Mouse (Mus musculus): ENCODE results near the gene Uba2. TPM values are rescaled to one million over a fixed set of nuclear protein-coding genes. Genes with fewer than 3 reads are reported as not detected.
"Not testable (repeated sequence)": the region's sequence is repeated elsewhere in the genome, so short reads cannot be mapped to it uniquely, and the experiment has no call there.

Gene Uba2
- polyA plus RNA-seq, 1 experiment from 2014 or later = 144 TPM

DNA sequence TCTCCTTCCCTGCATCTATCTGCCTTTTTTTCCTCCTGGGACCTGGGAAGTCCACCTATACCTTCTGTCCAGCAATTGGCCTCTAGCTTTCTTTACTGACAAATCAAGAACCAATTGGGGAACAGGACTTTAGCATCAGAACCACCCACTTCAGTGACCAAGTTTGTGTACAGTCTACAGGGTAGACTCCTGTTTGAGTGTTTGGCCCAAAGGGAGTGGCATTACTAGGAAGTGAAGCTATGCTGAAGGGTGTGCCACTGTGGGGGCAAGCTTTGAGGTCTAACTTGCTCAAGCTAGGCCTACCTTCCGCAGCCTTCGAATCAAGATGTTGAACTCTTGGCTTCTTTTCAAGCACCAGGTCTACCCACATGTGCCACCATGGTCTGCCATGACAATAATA, 31.4 kb upstream of the Uba2 start:
- Histone ChIP-seq H3K36me3 (ENCODE audit: control insufficient read depth, insufficient read depth, low read length) (peaks cover 35% of the 10 kb centered on the region), H3K4me1 (ENCODE audit: control insufficient read depth, insufficient read depth, low read length) (peaks cover under 1% of the 10 kb centered on the region; the same call in 1 of the 2 replicates), H3K27me3 (replicated peaks; ENCODE audit: control insufficient read depth, insufficient read depth, low read length) (no peaks in the 10 kb centered on the region), H3K4me2 (ENCODE audit: low read depth, low read length) (no peak overlapping the region), H3K4me3 (ENCODE audit: low read length) (no peak overlapping the region), H3K9me3 (ENCODE audit: control insufficient read depth, low read length) (peaks cover 3% of the 10 kb centered on the region; the same call in 1 of the 2 replicates), H3K9ac (ENCODE audit: low read depth, low read length) (no peak overlapping the region), H3K27ac (ENCODE audit: low read length) (no peak overlapping the region)
- ATAC-seq = no peak
- 98% methylated on average over 2 of the region's 2 CpGs for whole genome bisulfite sequencing

DNA sequence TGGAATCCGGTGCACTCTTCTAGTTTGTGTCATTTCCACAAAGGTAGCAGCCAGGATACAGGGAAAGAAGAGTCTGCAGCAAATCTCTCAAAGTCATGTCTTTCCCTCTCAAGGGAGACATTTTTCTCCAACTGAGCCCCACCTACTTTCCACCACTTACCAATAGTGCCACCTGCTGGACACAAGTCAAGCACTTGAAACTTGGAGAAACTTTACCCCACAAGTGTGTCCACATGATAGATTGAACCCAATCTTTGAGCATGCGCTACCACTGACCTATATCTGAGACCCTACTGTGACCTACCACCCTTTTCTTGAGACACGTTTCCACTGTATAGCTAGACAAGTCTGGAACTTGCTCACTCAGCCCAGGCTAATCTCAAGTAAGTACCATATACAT, 28.9 kb upstream of the Uba2 start:
- 47% methylated on average over 3 of the region's 3 CpGs for WGBS

DNA sequence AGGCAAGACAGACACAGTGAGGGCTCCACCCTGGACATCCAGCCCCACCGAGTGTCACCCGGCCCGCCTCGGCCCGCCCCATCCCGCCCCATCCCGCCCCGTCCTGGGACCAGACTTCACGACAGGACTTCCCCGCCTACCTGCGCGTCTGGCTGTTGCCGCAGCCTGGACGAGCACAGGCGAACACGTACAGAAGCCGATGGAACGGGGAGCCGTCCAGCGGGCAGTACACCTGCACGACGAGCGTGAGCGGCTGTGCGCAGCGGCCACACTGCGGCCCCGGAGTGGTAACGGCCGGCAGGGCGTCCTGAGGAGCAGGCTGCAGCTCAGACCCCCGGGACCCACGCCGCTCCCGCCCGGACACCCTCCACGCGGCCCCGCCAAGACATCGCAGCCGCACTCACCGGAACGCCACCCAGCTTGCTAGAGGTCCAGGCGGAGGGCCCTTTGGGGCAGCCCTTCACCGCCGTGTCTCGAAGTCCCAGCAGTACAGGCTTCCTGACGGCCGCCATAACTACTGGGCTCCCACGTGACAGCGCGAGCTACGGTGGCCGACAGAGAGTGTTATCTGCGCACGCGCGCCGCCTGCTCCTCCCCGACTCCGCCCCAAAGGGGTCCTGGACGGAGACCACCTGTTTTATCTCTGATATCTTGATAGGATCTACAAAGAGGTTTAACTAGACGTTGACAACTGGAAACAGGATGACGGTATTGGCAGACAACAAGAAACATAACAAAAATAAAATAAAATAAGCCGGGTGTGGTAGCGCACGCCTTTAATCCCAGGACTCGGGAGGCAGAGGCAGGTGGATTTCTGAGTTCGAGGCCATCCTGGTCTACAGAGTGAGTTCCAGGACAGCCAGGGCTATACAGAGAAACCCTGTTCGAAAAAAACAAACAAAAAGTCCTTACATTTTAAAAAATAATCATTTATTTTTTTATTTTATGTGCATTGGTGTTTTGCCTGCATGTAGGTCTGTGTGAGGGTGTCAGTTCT, 27.0 kb upstream of the Uba2 start, which contains the start of gene Pdcd2l:
Pdcd2l (minus strand) TSS at position 530 of the 997 bp plus-strand sequence.
- no peaks in the 10 kb centered on the region for H3K27me3 ChIP-seq (replicated peaks; ENCODE audit: control insufficient read depth, insufficient read depth, low read length)
- ATAC-seq = peak; percentile 95
- 3% methylated on average over 69 of the region's 70 CpGs for WGBS

More for the DNA sequence above, 28.9 kb upstream of the Uba2 start:
- Histone ChIP-seq H3K36me3 (ENCODE audit: control insufficient read depth, insufficient read depth, low read length) (peaks cover 19% of the 10 kb centered on the region), H3K4me3 (ENCODE audit: low read length) (no peak overlapping the region), H3K4me1 (ENCODE audit: control insufficient read depth, insufficient read depth, low read length) (peaks cover 9% of the 10 kb centered on the region; the same call in 1 of the 2 replicates), H3K9ac (ENCODE audit: low read depth, low read length) (no peak overlapping the region), H3K4me2 (ENCODE audit: low read depth, low read length) (no peak overlapping the region), H3K27me3 (replicated peaks; ENCODE audit: control insufficient read depth, insufficient read depth, low read length) (no peaks in the 10 kb centered on the region), H3K9me3 (ENCODE audit: control insufficient read depth, low read length) (peaks cover 3% of the 10 kb centered on the region; the same call in 1 of the 2 replicates), H3K27ac (ENCODE audit: low read length) (no peak overlapping the region)
- no peak for ATAC-seq

GRCm38 (mm10) chr7:34195632-34196031, 26.2 kb upstream of the Uba2 start:
- H3K9me3 ChIP-seq (ENCODE audit: control insufficient read depth, low read length) = peaks cover 3% of the 10 kb centered on the region; the same call in 1 of the 2 replicates
- H3K36me3 ChIP-seq (ENCODE audit: control insufficient read depth, insufficient read depth, low read length) = 0 out of 2 replicates have a peak, but pooled peaks cover 7% of the 10 kb centered on the region
- peaks cover 9% of the 10 kb centered on the region; the same call in 1 of the 2 replicates for H3K4me1 ChIP-seq (ENCODE audit: control insufficient read depth, insufficient read depth, low read length)
- ATAC-seq = peak; percentile 55
- no peak overlapping the region for H3K27ac ChIP-seq (ENCODE audit: low read length)
- peak overlapping the region; percentile 99 for H3K4me3 ChIP-seq (ENCODE audit: low read length)
- H3K27me3 ChIP-seq (replicated peaks; ENCODE audit: control insufficient read depth, insufficient read depth, low read length) = no peaks in the 10 kb centered on the region
- H3K4me2 ChIP-seq (ENCODE audit: low read depth, low read length) = peak overlapping the region; percentile 76
- 46% methylated on average over 3 of the region's 3 CpGs for WGBS
- peak overlapping the region; percentile 98 for H3K9ac ChIP-seq (ENCODE audit: low read depth, low read length)

More for the DNA sequence above, 27.0 kb upstream of the Uba2 start, which contains the start of gene Pdcd2l:
- Histone ChIP-seq H3K9ac (ENCODE audit: low read depth, low read length) (peak within 1 kb of the TSS; percentile 98), H3K36me3 (ENCODE audit: control insufficient read depth, insufficient read depth, low read length) (peaks cover 10% of the 10 kb centered on the region; the same call in 1 of the 2 replicates), H3K4me3 (ENCODE audit: low read length) (peak within 1 kb of the TSS; percentile 99), H3K4me2 (ENCODE audit: low read depth, low read length) (peak within 1 kb of the TSS; percentile 76), H3K27ac (ENCODE audit: low read length) (peak within 1 kb of the TSS; percentile 85), H3K4me1 (ENCODE audit: control insufficient read depth, insufficient read depth, low read length) (peaks cover 9% of the 10 kb centered on the region; the same call in 1 of the 2 replicates), H3K9me3 (ENCODE audit: control insufficient read depth, low read length) (peaks cover 3% of the 10 kb centered on the region; the same call in 1 of the 2 replicates)

- ATAC-seq = no peak
- Histone ChIP-seq H3K9ac (ENCODE audit: low read depth, low read length) (no peak overlapping the region), H3K36me3 (ENCODE audit: control insufficient read depth, insufficient read depth, low read length) (peaks cover 9% of the 10 kb centered on the region; the same call in 1 of the 2 replicates), H3K27me3 (replicated peaks; ENCODE audit: control insufficient read depth, insufficient read depth, low read length) (no peaks in the 10 kb centered on the region), H3K4me2 (ENCODE audit: low read depth, low read length) (no peak overlapping the region), H3K9me3 (ENCODE audit: control insufficient read depth, low read length) (no peaks in the 10 kb centered on the region), H3K4me1 (ENCODE audit: control insufficient read depth, insufficient read depth, low read length) (peaks cover 9% of the 10 kb centered on the region; the same call in 1 of the 2 replicates), H3K27ac (ENCODE audit: low read length) (no peak overlapping the region), H3K4me3 (ENCODE audit: low read length) (no peak overlapping the region)
- WGBS = 90% methylated on average over 6 of the region's 6 CpGs
Observed at GRCm38 (mm10) chr7:34192825-34193224, 23.4 kb upstream of the Uba2 start.

- no peak for ATAC-seq
- Histone ChIP-seq H3K9me3 (ENCODE audit: control insufficient read depth, low read length) (no peaks in the 10 kb centered on the region), H3K4me2 (ENCODE audit: low read depth, low read length) (no peak overlapping the region), H3K4me1 (ENCODE audit: control insufficient read depth, insufficient read depth, low read length) (no peaks in the 10 kb centered on the region), H3K36me3 (ENCODE audit: control insufficient read depth, insufficient read depth, low read length) (peaks cover 18% of the 10 kb centered on the region; the same call in 1 of the 2 replicates), H3K27me3 (replicated peaks; ENCODE audit: control insufficient read depth, insufficient read depth, low read length) (no peaks in the 10 kb centered on the region), H3K4me3 (ENCODE audit: low read length) (no peak overlapping the region), H3K9ac (ENCODE audit: low read depth, low read length) (no peak overlapping the region), H3K27ac (ENCODE audit: low read length) (no peak overlapping the region)
- WGBS = 88% methylated on average over 12 of the region's 12 CpGs
Observed at GRCm38 (mm10) chr7:34189376-34189989, 20.1 kb upstream of the Uba2 start.

GRCm38 (mm10) chr7:34183794-34184193, 14.4 kb upstream of the Uba2 start:
- no peak overlapping the region for H3K27ac ChIP-seq (ENCODE audit: low read length)
- H3K4me3 ChIP-seq (ENCODE audit: low read length) = no peak overlapping the region
- no peaks in the 10 kb centered on the region for H3K4me1 ChIP-seq (ENCODE audit: control insufficient read depth, insufficient read depth, low read length)
- peaks cover 16% of the 10 kb centered on the region; the same call in 1 of the 2 replicates for H3K36me3 ChIP-seq (ENCODE audit: control insufficient read depth, insufficient read depth, low read length)
- WGBS = 82% methylated on average over 3 of the region's 3 CpGs
- no peaks in the 10 kb centered on the region for H3K9me3 ChIP-seq (ENCODE audit: control insufficient read depth, low read length)
- no peak; the same call in 1 of the 2 replicates for ATAC-seq
- H3K9ac ChIP-seq (ENCODE audit: low read depth, low read length) = no peak overlapping the region
- H3K4me2 ChIP-seq (ENCODE audit: low read depth, low read length) = no peak overlapping the region
- no peaks in the 10 kb centered on the region for H3K27me3 ChIP-seq (replicated peaks; ENCODE audit: control insufficient read depth, insufficient read depth, low read length)

- 84% methylated on average over 13 of the region's 13 CpGs for WGBS
- Histone ChIP-seq H3K4me3 (ENCODE audit: low read length) (no peak overlapping the region), H3K9me3 (ENCODE audit: control insufficient read depth, low read length) (no peaks in the 10 kb centered on the region), H3K4me2 (ENCODE audit: low read depth, low read length) (no peak overlapping the region), H3K9ac (ENCODE audit: low read depth, low read length) (no peak overlapping the region), H3K36me3 (ENCODE audit: control insufficient read depth, insufficient read depth, low read length) (peaks cover 16% of the 10 kb centered on the region; the same call in 1 of the 2 replicates), H3K27ac (ENCODE audit: low read length) (no peak overlapping the region), H3K4me1 (ENCODE audit: control insufficient read depth, insufficient read depth, low read length) (no peaks in the 10 kb centered on the region), H3K27me3 (replicated peaks; ENCODE audit: control insufficient read depth, insufficient read depth, low read length) (no peaks in the 10 kb centered on the region)
- peak; percentile 40; the same call in 1 of the 2 replicates for ATAC-seq
Observed at GRCm38 (mm10) chr7:34183356-34183755, 14.0 kb upstream of the Uba2 start.

DNA sequence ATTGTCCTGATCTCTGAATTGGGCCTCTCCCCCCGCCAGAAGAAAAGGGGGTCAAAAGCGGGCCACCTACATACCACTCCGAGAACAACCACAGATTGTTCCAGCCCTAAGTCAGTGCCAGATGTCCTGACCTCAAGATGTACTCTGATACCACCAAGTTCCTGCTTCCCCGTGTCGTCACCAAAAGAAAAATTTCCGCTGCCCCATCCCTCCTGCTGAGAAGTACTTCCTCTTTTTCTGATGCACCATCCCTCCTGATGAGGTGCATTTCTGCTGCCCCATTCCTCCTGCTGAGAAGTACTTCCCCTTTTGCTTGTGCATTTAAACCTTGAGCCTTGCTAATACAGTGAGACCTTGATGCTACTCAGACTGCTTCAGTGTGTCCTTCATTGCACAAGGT, 6.8 kb upstream of the Uba2 start:
- H3K36me3 ChIP-seq (ENCODE audit: control insufficient read depth, insufficient read depth, low read length); H3K27me3 ChIP-seq (replicated peaks; ENCODE audit: control insufficient read depth, insufficient read depth, low read length); H3K4me3 ChIP-seq (ENCODE audit: low read length); H3K4me1 ChIP-seq (ENCODE audit: control insufficient read depth, insufficient read depth, low read length); H3K9me3 ChIP-seq (ENCODE audit: control insufficient read depth, low read length); H3K27ac ChIP-seq (ENCODE audit: low read length); H3K9ac ChIP-seq (ENCODE audit: low read depth, low read length); ATAC-seq; H3K4me2 ChIP-seq (ENCODE audit: low read depth, low read length): not testable (repeated sequence)
- 89% methylated on average over 6 of the region's 6 CpGs for WGBS

Data from intestine, embryonic 16.5 days (tissue).